Mouse (Mus musculus) MEL (cell line): ENCODE measurements around the gene Tsx. TPM values are rescaled to one million over a fixed set of nuclear protein-coding genes. Genes with fewer than 3 reads are reported as not detected.

Experiments used
- DNase-seq: peaks from one replicate; pipeline ENCODE4 v3.0.0; 2011; ENCODE audit warnings: low read depth, low spot score
- H3K27ac ChIP-seq: 2 replicates; pipeline ENCODE4 v1.5.1; 2012; ENCODE audit warnings: low read depth, mild to moderate bottlenecking, control low read depth, low read length, moderate library complexity; ENCODE audit not compliant: control insufficient read depth
- H3K27me3 ChIP-seq, 2 experiments: fragments of 150-350 bp in 1 of 2; sonication (generic) in 1 of 2; 2 replicates each; pipeline ENCODE4 v1.6.1; 2012; ENCODE audit warnings: low read length in 2 of 2, mild to moderate bottlenecking in 2 of 2, improper control_type of control experiment in 1 of 2, moderate library complexity in 1 of 2; ENCODE audit not compliant: insufficient read depth in 2 of 2, control insufficient read depth in 1 of 2
- H3K36me3 ChIP-seq, 2 experiments: 2 replicates each; pipeline ENCODE4 v1.6.1; 2012 to 2014; ENCODE audit warnings: low read length in 2 of 2, improper control_type of control experiment in 1 of 2, inconsistent platforms in 1 of 2, mild to moderate bottlenecking in 1 of 2; ENCODE audit not compliant: insufficient read depth in 2 of 2, control insufficient read depth in 1 of 2
- H3K4me1 ChIP-seq, 2 experiments: fragments of 150-350 bp in 1 of 2; sonication (generic) in 1 of 2; 2 replicates each; pipeline ENCODE4 v1.6.1; 2012; ENCODE audit warnings: low read length in 2 of 2, improper control_type of control experiment in 1 of 2, mild to moderate bottlenecking in 1 of 2; ENCODE audit not compliant: insufficient read depth in 2 of 2, control insufficient read depth in 1 of 2
- H3K4me3 ChIP-seq, 2 experiments: fragments of 150-350 bp in 1 of 2; sonication (generic) in 1 of 2; 2 replicates each; pipeline ENCODE4 v1.5.1; 2012; ENCODE audit warnings: low read depth in 2 of 2, low read length in 2 of 2, mild to moderate bottlenecking in 2 of 2, moderate library complexity in 2 of 2, control low read depth in 1 of 2, improper control_type of control experiment in 1 of 2; ENCODE audit not compliant: control insufficient read depth in 1 of 2, insufficient read depth in 1 of 2
- H3K79me2 ChIP-seq: 2 replicates; pipeline ENCODE4 v1.6.1; 2012; ENCODE audit warnings: mild to moderate bottlenecking, low read length, moderate library complexity; ENCODE audit not compliant: control insufficient read depth, poor library complexity, insufficient read depth
- H3K9ac ChIP-seq: 2 replicates; pipeline ENCODE4 v1.6.1; 2012; ENCODE audit warnings: low read depth, mild to moderate bottlenecking, control low read depth, low read length, moderate library complexity; ENCODE audit not compliant: control insufficient read depth, poor library complexity, severe bottlenecking
- H3K9me3 ChIP-seq: fragments of 150-350 bp; sonication (generic); replicated peaks from 2 replicates; pipeline ENCODE4 v1.6.1; 2012; ENCODE audit warnings: mild to moderate bottlenecking, low read length, improper control_type of control experiment, moderate library complexity; ENCODE audit not compliant: insufficient read depth
- CHD2 ChIP-seq: IDR thresholded peaks from 2 replicates; pipeline ENCODE4 v1.6.1; 2011; ENCODE audit warnings: low read length, improper control_type of control experiment
- E2F4 ChIP-seq: IDR thresholded peaks from 2 replicates; pipeline ENCODE4 v1.6.1; 2011; ENCODE audit warnings: low read depth, low read length, improper control_type of control experiment, borderline replicate concordance
- ELF1 ChIP-seq: IDR thresholded peaks from 2 replicates; pipeline ENCODE4 v1.6.1; 2014; ENCODE audit warnings: low read depth, mild to moderate bottlenecking, inconsistent platforms, low read length, improper control_type of control experiment, moderate library complexity
- EP300 ChIP-seq, 2 experiments: IDR thresholded peaks; 2 replicates each; pipeline ENCODE4 v1.6.1; 2011; ENCODE audit warnings: improper control_type of control experiment in 2 of 2, low read length in 2 of 2, low read depth in 1 of 2, mild to moderate bottlenecking in 1 of 2
- ETS1 ChIP-seq: IDR thresholded peaks from 2 replicates; pipeline ENCODE4 v1.6.1; 2012; ENCODE audit warnings: low read depth, mild to moderate bottlenecking, inconsistent platforms, low read length, improper control_type of control experiment, moderate library complexity
- GABPA ChIP-seq: IDR thresholded peaks from 2 replicates; pipeline ENCODE4 v1.6.1; 2012; ENCODE audit warnings: low read depth, mild to moderate bottlenecking, inconsistent platforms, low read length, improper control_type of control experiment, moderate library complexity
- HCFC1 ChIP-seq: IDR thresholded peaks from 2 replicates; pipeline ENCODE4 v1.6.1; 2012; ENCODE audit warnings: low read depth, mild to moderate bottlenecking, inconsistent platforms, low read length, improper control_type of control experiment, moderate library complexity
- JUND ChIP-seq: IDR thresholded peaks from 2 replicates; pipeline ENCODE4 v1.6.1; 2011; ENCODE audit warnings: low read depth, mild to moderate bottlenecking, improper control_type of control experiment, low read length
- KAT2A ChIP-seq: conservative IDR thresholded peaks from 2 replicates; pipeline ENCODE4 v1.6.1; 2012; ENCODE audit warnings: low read depth, low read length, improper control_type of control experiment, inconsistent platforms
- MAFK ChIP-seq: IDR thresholded peaks from 2 replicates; pipeline ENCODE4 v1.6.1; 2011; ENCODE audit warnings: low read depth, mild to moderate bottlenecking, low read length, improper control_type of control experiment, borderline replicate concordance
- MAX ChIP-seq: IDR thresholded peaks from 2 replicates; pipeline ENCODE4 v1.6.1; 2011; ENCODE audit warnings: low read length, improper control_type of control experiment
- MAZ ChIP-seq: IDR thresholded peaks from 2 replicates; pipeline ENCODE4 v1.6.1; 2012; ENCODE audit warnings: low read depth, mild to moderate bottlenecking, inconsistent platforms, low read length, improper control_type of control experiment
- MEF2A ChIP-seq: IDR thresholded peaks from 2 replicates; pipeline ENCODE4 v1.6.1; 2014; ENCODE audit warnings: low read depth, mild to moderate bottlenecking, inconsistent platforms, low read length, improper control_type of control experiment; ENCODE audit not compliant: poor library complexity, insufficient replicate concordance, severe bottlenecking; ENCODE audit errors: extremely low read depth
- MXI1 ChIP-seq: IDR thresholded peaks from 2 replicates; pipeline ENCODE4 v1.6.1; 2011; ENCODE audit warnings: mild to moderate bottlenecking, low read depth, low read length, improper control_type of control experiment
- NELFE ChIP-seq: IDR thresholded peaks from 2 replicates; pipeline ENCODE4 v1.6.1; 2011; ENCODE audit warnings: low read depth, low read length, improper control_type of control experiment
- POLR2AphosphoS5 ChIP-seq: IDR thresholded peaks from 2 replicates; pipeline ENCODE4 v1.6.1; 2012; ENCODE audit warnings: low read depth, borderline replicate concordance, mild to moderate bottlenecking, inconsistent platforms, low read length, moderate library complexity, mixed read lengths
- RAD21 ChIP-seq: IDR thresholded peaks from 2 replicates; pipeline ENCODE4 v1.6.1; 2011; ENCODE audit warnings: mild to moderate bottlenecking, low read depth, low read length, improper control_type of control experiment
- SIN3A ChIP-seq: IDR thresholded peaks from 2 replicates; pipeline ENCODE4 v1.6.1; 2012; ENCODE audit warnings: low read length, improper control_type of control experiment, inconsistent platforms
- USF2 ChIP-seq, 2 experiments: IDR thresholded peaks; 2 replicates each; pipeline ENCODE4 v1.6.1; 2011 to 2012; ENCODE audit warnings: improper control_type of control experiment in 2 of 2, low read length in 2 of 2, borderline replicate concordance in 1 of 2, inconsistent platforms in 1 of 2, low read depth in 1 of 2, mild to moderate bottlenecking in 1 of 2; ENCODE audit not compliant: insufficient read depth in 1 of 2
- ZC3H11A ChIP-seq: IDR thresholded peaks from 2 replicates; pipeline ENCODE4 v1.6.1; 2012; ENCODE audit warnings: low read depth, mild to moderate bottlenecking, inconsistent platforms, low read length, improper control_type of control experiment
- ZKSCAN1 ChIP-seq: IDR thresholded peaks from 2 replicates; pipeline ENCODE4 v1.6.1; 2012; ENCODE audit warnings: low read depth, mild to moderate bottlenecking, inconsistent platforms, low read length, improper control_type of control experiment, moderate library complexity
- ZMIZ1 ChIP-seq: IDR thresholded peaks from 2 replicates; pipeline ENCODE4 v1.6.1; 2012; ENCODE audit warnings: low read depth, mild to moderate bottlenecking, inconsistent platforms, low read length, improper control_type of control experiment, moderate library complexity
- polyA plus RNA-seq, 2 experiments: library from polyadenylated mRNA; stranded (reverse) in 1 of 2; unstranded in 1 of 2; fragments of >175 nt in 1 of 2; fragments of >200 nt in 1 of 2; gene quantifications; 2 replicates each; pipeline versions ENCODE4 v1.2.1 to v1.2.4; 2012; ENCODE audit warnings: low replicate concordance in 2 of 2, low read depth in 1 of 2; ENCODE audit not compliant: insufficient read length in 2 of 2, insufficient read depth in 1 of 2, missing spikeins in 1 of 2
- total RNA-seq: library from RNA; depleted of rRNA; stranded (reverse); fragments of 300-350 nt; gene quantifications from 2 replicates; pipeline ENCODE4 v1.2.3, GENCODE M21; 2012; rRNA removed

The Tsx gene
- total RNA-seq (not detected in 2 replicates), polyA plus RNA-seq (not detected)

GRCm38 (mm10) chrX:103414167-103414566 is at the start of gene Tsx:
Tsx (plus strand) TSS chrX:103414467.
- H3K27me3 ChIP-seq: no peaks in the 10 kb centered on the region; a peak in 1 of 4 replicates
- no peak within 1 kb of the TSS for H3K9ac ChIP-seq
- H3K79me2 ChIP-seq: no peaks in the 10 kb centered on the region
- H3K4me3 ChIP-seq: no peak within 1 kb of the TSS
- no peaks in the 10 kb centered on the region for H3K9me3 ChIP-seq
- H3K4me1 ChIP-seq: no peaks in the 10 kb centered on the region
- H3K36me3 ChIP-seq: no peaks in the 10 kb centered on the region
- TF ChIP-seq MAX: no peak
- TF ChIP-seq RAD21: no peak
- TF ChIP-seq E2F4: no peak
- TF ChIP-seq MAFK: no peak
- TF ChIP-seq USF2 (IDR thresholded peaks at IDR 0.05; ENCODE audit: borderline replicate concordance in 1 of 2, insufficient read depth in 1 of 2, low read depth in 1 of 2, low read length in 2 of 2): no peak
- DNase-seq: no peak
- H3K27ac ChIP-seq: no peak within 1 kb of the TSS

GRCm38 (mm10) chrX:103366201-103366600 is 48.1 kb upstream of the Tsx start:
- DNase-seq: no peak
- H3K36me3 ChIP-seq: no peaks in the 10 kb centered on the region
- TF ChIP-seq NELFE (no peak), GABPA (no peak), SIN3A (no peak), CHD2 (no peak), KAT2A (no peak), MEF2A (no peak), HCFC1 (no peak), ZMIZ1 (no peak), MXI1 (no peak), POLR2AphosphoS5 (no peak), ELF1 (no peak), MAZ (no peak), ETS1 (no peak), ZKSCAN1 (no peak), EP300 (IDR thresholded peaks at IDR 0.05; ENCODE audit: low read depth in 1 of 2, low read length in 2 of 2) (no peak), ZC3H11A (no peak), JUND (no peak), USF2 (IDR thresholded peaks at IDR 0.05; ENCODE audit: borderline replicate concordance in 1 of 2, insufficient read depth in 1 of 2, low read depth in 1 of 2, low read length in 2 of 2) (no peak)

More at GRCm38 (mm10) chrX:103366201-103366600, 48.1 kb upstream of the Tsx start:
- Histone ChIP-seq H3K27me3 (no peaks in the 10 kb centered on the region; a peak in 1 of 4 replicates), H3K27ac (no peak overlapping the region), H3K4me3 (no peak overlapping the region), H3K79me2 (no peaks in the 10 kb centered on the region), H3K9me3 (no peaks in the 10 kb centered on the region), H3K4me1 (no peaks in the 10 kb centered on the region), H3K9ac (no peak overlapping the region)
